23 mouse cellular contexts compared by ENCODE assay signal in genomic region chrX:19162958-19163357, GRCm38 (mm10).
A peak's percentile ranks its signal among the peaks of the same experiment; 100 is the strongest.
DNase-seq lines count a peak whose midpoint lies in the region; TF ChIP-seq lines count a peak whose summit lies in the region.
"Had no signal": no experiment of that assay in that cellular context is flagged by ENCODE, and none has a peak within 500 bp of the region (broad histone marks: within the 10 kb centered on the region; RNA-seq: fewer than 3 reads in every experiment).

No protein-coding gene starts in this region.

- no peak for DNase-seq in kidney, adult 2 months
- DNase-seq in kidney, adult 18-20 months = no peak
- peak; percentile 4 for DNase-seq in ZHBTc4 (ENCODE audit: low read depth, low spot score)
- no peak for DNase-seq in thymus, postnatal 10 days (ENCODE audit: low spot score in 2 of 2)
- DNase-seq in right cerebral cortex, adult 18-20 months = no peak
- DNase-seq in layer of hippocampus, adult 18-20 months (ENCODE audit: low spot score in 2 of 2) = no peak
- DNase-seq: adrenal gland, postnatal 25 days; cerebellum, adult 18-20 months; cerebellum, postnatal 36 days; heart, postnatal 14 days; kidney, postnatal 36 days; layer of hippocampus, adult 9-11 months; lung, adult 2 months; lung, postnatal 4 days; midbrain, embryonic 14.5 days had no signal

- no peak for TF ChIP-seq CTCF in kidney, adult 2 months (conservative IDR thresholded peaks at IDR 0.05; ENCODE audit: insufficient read depth, insufficient read length, low read depth, low read length)

- H3K4me3 ChIP-seq in kidney, adult 2 months (ENCODE audit: insufficient read depth, low read depth, low read length) = no peak overlapping the region
- H3K4me3 ChIP-seq in macrophage (ENCODE audit: inconsistent target) = no peak overlapping the region; the same call in 1 of the 2 replicates
- H3K4me3 ChIP-seq: embryonic facial prominence, embryonic 10.5 days; forebrain, embryonic 12.5 days; heart, embryonic 12.5 days; left cerebral cortex, adult 2 months; limb, embryonic 10.5 days; neural tube, embryonic 15.5 days had no signal

- H3K27ac ChIP-seq in kidney, adult 2 months (ENCODE audit: insufficient read depth, low read depth, low read length) = peak overlapping the region; percentile 71; the same call in 1 of the 2 replicates
- peak overlapping the region; percentile 79 for H3K27ac ChIP-seq in macrophage
- H3K27ac ChIP-seq: embryonic facial prominence, embryonic 10.5 days; forebrain, embryonic 12.5 days; hindbrain, embryonic 14.5 days; left cerebral cortex, adult 2 months; limb, embryonic 10.5 days; neural tube, embryonic 15.5 days had no signal

- H3K79me2 ChIP-seq in macrophage (ENCODE audit: inconsistent target) = peaks cover 81% of the 10 kb centered on the region

- TF ChIP-seq POLR2A in kidney, adult 2 months (IDR thresholded peaks at IDR 0.05; ENCODE audit: low read depth, low read length) = no peak

- H3K36me3 ChIP-seq in kidney, adult 2 months (ENCODE audit: control insufficient read depth, insufficient read depth, low read length) = no peaks in the 10 kb centered on the region
- no peaks in the 10 kb centered on the region for H3K36me3 ChIP-seq in macrophage (ENCODE audit: inconsistent target)
- H3K36me3 ChIP-seq: embryonic facial prominence, embryonic 10.5 days; forebrain, embryonic 12.5 days; heart, embryonic 12.5 days; limb, embryonic 10.5 days; neural tube, embryonic 15.5 days had no signal

- no peaks in the 10 kb centered on the region for H3K27me3 ChIP-seq in kidney, adult 2 months (replicated peaks; ENCODE audit: control insufficient read depth, insufficient read depth, low read length)
- H3K27me3 ChIP-seq: forebrain, embryonic 12.5 days; heart, embryonic 12.5 days; neural tube, embryonic 15.5 days had no signal

- 27% methylated on average over 1 of the region's 1 CpGs for WGBS in kidney, adult 2 months
- WGBS in macrophage (ENCODE audit: missing documents) = 44% methylated on average over 1 of the region's 1 CpGs

- H3K4me1 ChIP-seq in kidney, adult 2 months (ENCODE audit: control insufficient read depth, insufficient read depth, low read length) = no peaks in the 10 kb centered on the region; the same call in 1 of the 2 replicates
- H3K4me1 ChIP-seq: embryonic facial prominence, embryonic 10.5 days; forebrain, embryonic 12.5 days; heart, embryonic 12.5 days; limb, embryonic 10.5 days; neural tube, embryonic 15.5 days had no signal
